Mouse (Mus musculus): ENCODE results near the gene Slc28a2. TPM values are rescaled to one million over a fixed set of nuclear protein-coding genes. Genes with fewer than 3 reads are reported as not detected.
A peak's percentile ranks its signal among the peaks of the same experiment; 100 is the strongest.
"Not testable (repeated sequence)": the region's sequence is repeated elsewhere in the genome, so short reads cannot be mapped to it uniquely, and the experiment has no call there.

Slc28a2 gene
- 24.8 and 26.5 TPM in 2 replicates for polyA plus RNA-seq (2012; rRNA removed)

GRCm38 (mm10) chr2:122426200-122426599, at the start of gene Slc28a2:
Gene Slc28a2 (plus strand): TSS chr2:122426477.
- H3K4me3 ChIP-seq (ENCODE audit: extremely low read depth, insufficient read depth, insufficient read length) = peak within 1 kb of the TSS; percentile 45; the same call in 1 of the 2 replicates
- DNase-seq (ENCODE audit: low read depth in 1 of 2, low spot score in 2 of 2) = peak in 1 of 2 experiments; percentile 19
- not testable (repeated sequence) for H3K4me1 ChIP-seq (ENCODE audit: control insufficient read depth, insufficient read depth, insufficient read length); H3K36me3 ChIP-seq (ENCODE audit: control insufficient read depth, insufficient read depth, low read length); H3K27ac ChIP-seq (ENCODE audit: insufficient read depth, low read length); H3K27me3 ChIP-seq (ENCODE audit: control insufficient read depth, insufficient read depth, low read length)
- WGBS = 0% methylated on average over 3 of the region's 3 CpGs

GRCm38 (mm10) chr2:122377215-122377674, 49.0 kb upstream of the Slc28a2 start:
- H3K27ac ChIP-seq (ENCODE audit: insufficient read depth, low read length) = peak overlapping the region; percentile 87
- H3K4me3 ChIP-seq (ENCODE audit: extremely low read depth, insufficient read depth, insufficient read length) = peak overlapping the region; percentile 70
- H3K36me3 ChIP-seq (ENCODE audit: control insufficient read depth, insufficient read depth, low read length) = no peaks in the 10 kb centered on the region
- under 1% methylated on average over 28 of the region's 28 CpGs for WGBS
- no peaks in the 10 kb centered on the region for H3K27me3 ChIP-seq (ENCODE audit: control insufficient read depth, insufficient read depth, low read length)
- peak; percentile 93 to 95 for DNase-seq (ENCODE audit: low read depth in 1 of 2, low spot score in 2 of 2)
- 0 out of 2 replicates have a peak, but pooled peaks cover 2% of the 10 kb centered on the region for H3K4me1 ChIP-seq (ENCODE audit: control insufficient read depth, insufficient read depth, insufficient read length)
- TF ChIP-seq POLR2A (IDR thresholded peaks at IDR 0.05; ENCODE audit: low read depth, low read length) (peak; percentile 66; the same call in 1 of the 2 replicates), CTCF (IDR thresholded peaks at IDR 0.05; ENCODE audit: extremely low read depth, insufficient read depth, insufficient read length, insufficient replicate concordance) (no peak)

- WGBS = 1% methylated on average over 26 of the region's 26 CpGs
- Histone ChIP-seq H3K36me3 (ENCODE audit: control insufficient read depth, insufficient read depth, low read length) (no peaks in the 10 kb centered on the region), H3K27me3 (ENCODE audit: control insufficient read depth, insufficient read depth, low read length) (no peaks in the 10 kb centered on the region), H3K4me3 (ENCODE audit: extremely low read depth, insufficient read depth, insufficient read length) (peak overlapping the region; percentile 70), H3K27ac (ENCODE audit: insufficient read depth, low read length) (peak overlapping the region; percentile 87), H3K4me1 (ENCODE audit: control insufficient read depth, insufficient read depth, insufficient read length) (0 out of 2 replicates have a peak, but pooled peaks cover 2% of the 10 kb centered on the region)
- TF ChIP-seq POLR2A (IDR thresholded peaks at IDR 0.05; ENCODE audit: low read depth, low read length) (no peak), CTCF (IDR thresholded peaks at IDR 0.05; ENCODE audit: extremely low read depth, insufficient read depth, insufficient read length, insufficient replicate concordance) (no peak)
- DNase-seq (ENCODE audit: low read depth in 1 of 2, low spot score in 2 of 2) = peak; percentile 63 to 69
Observed at GRCm38 (mm10) chr2:122377751-122378246, 48.5 kb upstream of the Slc28a2 start.

GRCm38 (mm10) chr2:122378421-122379291, 47.6 kb upstream of the Slc28a2 start:
- Histone ChIP-seq H3K36me3 (ENCODE audit: control insufficient read depth, insufficient read depth, low read length) (no peaks in the 10 kb centered on the region), H3K27me3 (ENCODE audit: control insufficient read depth, insufficient read depth, low read length) (no peaks in the 10 kb centered on the region), H3K4me1 (ENCODE audit: control insufficient read depth, insufficient read depth, insufficient read length) (0 out of 2 replicates have a peak, but pooled peaks cover 2% of the 10 kb centered on the region), H3K4me3 (ENCODE audit: extremely low read depth, insufficient read depth, insufficient read length) (no peak overlapping the region), H3K27ac (ENCODE audit: insufficient read depth, low read length) (no peak overlapping the region)
- DNase-seq (ENCODE audit: low read depth in 1 of 2, low spot score in 2 of 2) = no peak
- 37% methylated on average over 8 of the region's 8 CpGs for WGBS
- no peak for TF ChIP-seq CTCF (IDR thresholded peaks at IDR 0.05; ENCODE audit: extremely low read depth, insufficient read depth, insufficient read length, insufficient replicate concordance)
- no peak for TF ChIP-seq POLR2A (IDR thresholded peaks at IDR 0.05; ENCODE audit: low read depth, low read length)

GRCm38 (mm10) chr2:122379292-122379650, 47.0 kb upstream of the Slc28a2 start:
- no peak for TF ChIP-seq CTCF (IDR thresholded peaks at IDR 0.05; ENCODE audit: extremely low read depth, insufficient read depth, insufficient read length, insufficient replicate concordance)
- no peak for TF ChIP-seq POLR2A (IDR thresholded peaks at IDR 0.05; ENCODE audit: low read depth, low read length)
- Histone ChIP-seq H3K27me3 (ENCODE audit: control insufficient read depth, insufficient read depth, low read length) (no peaks in the 10 kb centered on the region), H3K4me3 (ENCODE audit: extremely low read depth, insufficient read depth, insufficient read length) (no peak overlapping the region), H3K4me1 (ENCODE audit: control insufficient read depth, insufficient read depth, insufficient read length) (0 out of 2 replicates have a peak, but pooled peaks cover 2% of the 10 kb centered on the region), H3K27ac (ENCODE audit: insufficient read depth, low read length) (no peak overlapping the region), H3K36me3 (ENCODE audit: control insufficient read depth, insufficient read depth, low read length) (no peaks in the 10 kb centered on the region)
- no peak for DNase-seq (ENCODE audit: low read depth in 1 of 2, low spot score in 2 of 2)
- 45% methylated on average over 2 of the region's 2 CpGs for WGBS

GRCm38 (mm10) chr2:122380768-122381311, 45.4 kb upstream of the Slc28a2 start:
- DNase-seq (ENCODE audit: low read depth in 1 of 2, low spot score in 2 of 2) = peak in 1 of 2 experiments; percentile 37
- H3K36me3 ChIP-seq (ENCODE audit: control insufficient read depth, insufficient read depth, low read length) = no peaks in the 10 kb centered on the region
- 4% methylated on average over 11 of the region's 11 CpGs for WGBS
- no peaks in the 10 kb centered on the region for H3K4me1 ChIP-seq (ENCODE audit: control insufficient read depth, insufficient read depth, insufficient read length)
- no peaks in the 10 kb centered on the region for H3K27me3 ChIP-seq (ENCODE audit: control insufficient read depth, insufficient read depth, low read length)
- peak overlapping the region; percentile 17; the same call in 1 of the 2 replicates for H3K4me3 ChIP-seq (ENCODE audit: extremely low read depth, insufficient read depth, insufficient read length)
- H3K27ac ChIP-seq (ENCODE audit: insufficient read depth, low read length) = no peak overlapping the region
- TF ChIP-seq CTCF (IDR thresholded peaks at IDR 0.05; ENCODE audit: extremely low read depth, insufficient read depth, insufficient read length, insufficient replicate concordance) (peak; percentile 63; the same call in 1 of the 2 replicates), POLR2A (IDR thresholded peaks at IDR 0.05; ENCODE audit: low read depth, low read length) (no peak)

Measured in spleen, adult 2 months (tissue).